In genomic region chr16:30102149-30102915, GRCm38 (mm10) we compare ENCODE assay signal across 12 mouse cellular contexts. TPM values are rescaled to one million over a fixed set of nuclear protein-coding genes. Genes with fewer than 3 reads are reported as not detected.
DNase-seq lines count a peak whose midpoint lies in the region; ATAC-seq lines count a peak whose summit lies in the region.
"Had no signal": no experiment of that assay in that cellular context is flagged by ENCODE, and none has a peak within 500 bp of the region (broad histone marks: within the 10 kb centered on the region; RNA-seq: fewer than 3 reads in every experiment).

No protein-coding gene starts in this region.

- H3K27ac ChIP-seq in heart, embryonic 14.5 days (replicated peaks in 1 of 2; ENCODE audit: control insufficient read depth in 1 of 2, insufficient read depth in 1 of 2, low read depth in 2 of 2, low read length in 2 of 2): peak overlapping the region in 1 of 2 experiments; percentile 19; a peak in 1 of 4 replicates
- no peak overlapping the region for H3K27ac ChIP-seq in lung, embryonic 16.5 days (ENCODE audit: low read length)
- peak overlapping the region; percentile 72 for H3K27ac ChIP-seq in embryonic facial prominence, embryonic 12.5 days
- H3K27ac ChIP-seq in midbrain, embryonic 14.5 days (replicated peaks; ENCODE audit: low read depth, low read length): no peak overlapping the region
- no peak overlapping the region for H3K27ac ChIP-seq in forebrain, embryonic 14.5 days (ENCODE audit: low read depth, low read length)
- H3K27ac ChIP-seq: liver, embryonic 14.5 days had no signal

- no peak overlapping the region for H3K4me3 ChIP-seq in heart, embryonic 14.5 days (ENCODE audit: control insufficient read depth in 1 of 2, insufficient read depth in 1 of 2, low read depth in 1 of 2, low read length in 2 of 2)
- no peak overlapping the region for H3K4me3 ChIP-seq in lung, embryonic 16.5 days (ENCODE audit: low read length)
- no peak overlapping the region for H3K4me3 ChIP-seq in embryonic facial prominence, embryonic 12.5 days
- H3K4me3 ChIP-seq in midbrain, embryonic 14.5 days (replicated peaks; ENCODE audit: low read depth, low read length): no peak overlapping the region
- H3K4me3 ChIP-seq in forebrain, embryonic 14.5 days (ENCODE audit: low read depth, low read length): no peak overlapping the region
- H3K4me3 ChIP-seq: embryonic facial prominence, embryonic 15.5 days had no signal

- peaks cover 2 to 9% of the 10 kb centered on the region in 2 experiments; a peak in 2 of 4 replicates for H3K4me1 ChIP-seq in heart, embryonic 14.5 days (ENCODE audit: control insufficient read depth in 2 of 2, insufficient read depth in 2 of 2, low read length in 2 of 2)
- peaks cover 12% of the 10 kb centered on the region for H3K4me1 ChIP-seq in lung, embryonic 16.5 days (replicated peaks; ENCODE audit: control insufficient read depth, insufficient read depth, low read length)
- peaks cover 20% of the 10 kb centered on the region for H3K4me1 ChIP-seq in embryonic facial prominence, embryonic 12.5 days
- H3K4me1 ChIP-seq in midbrain, embryonic 14.5 days (ENCODE audit: control insufficient read depth, insufficient read depth, low read length): peaks cover 9% of the 10 kb centered on the region
- H3K4me1 ChIP-seq in forebrain, embryonic 14.5 days (ENCODE audit: control insufficient read depth, insufficient read depth, low read length): peaks cover 4% of the 10 kb centered on the region; the same call in 1 of the 2 replicates

- 0 out of 2 replicates have a peak overlapping the region, but pooled peaks have one; percentile 26 for H3K4me2 ChIP-seq in heart, embryonic 14.5 days (ENCODE audit: low read length)
- H3K4me2 ChIP-seq in lung, embryonic 16.5 days (ENCODE audit: low read depth, low read length): peak overlapping the region; percentile 4; the same call in 1 of the 2 replicates
- no peak overlapping the region for H3K4me2 ChIP-seq in embryonic facial prominence, embryonic 12.5 days (replicated peaks)
- H3K4me2 ChIP-seq in midbrain, embryonic 14.5 days (ENCODE audit: low read length): no peak overlapping the region
- no peak overlapping the region for H3K4me2 ChIP-seq in forebrain, embryonic 14.5 days (ENCODE audit: low read length)

- intact Hi-C loops in heart, postnatal 10 days (cut with DNase I): no loop called here

- 22% methylated on average over 10 of the region's 10 CpGs for WGBS in heart, embryonic 14.5 days
- 24% methylated on average over 10 of the region's 10 CpGs for whole genome bisulfite sequencing in lung, embryonic 16.5 days
- 16% methylated on average over 10 of the region's 10 CpGs for WGBS in embryonic facial prominence, embryonic 12.5 days
- 26% methylated on average over 10 of the region's 10 CpGs for WGBS in midbrain, embryonic 14.5 days
- WGBS in forebrain, embryonic 14.5 days: 38% methylated on average over 10 of the region's 10 CpGs

- H3K27me3 ChIP-seq in heart, embryonic 14.5 days (ENCODE audit: control insufficient read depth, insufficient read depth, low read length): no peaks in the 10 kb centered on the region
- no peaks in the 10 kb centered on the region for H3K27me3 ChIP-seq in lung, embryonic 16.5 days (ENCODE audit: control insufficient read depth, insufficient read depth, low read depth, low read length)
- no peaks in the 10 kb centered on the region for H3K27me3 ChIP-seq in embryonic facial prominence, embryonic 12.5 days
- no peaks in the 10 kb centered on the region for H3K27me3 ChIP-seq in midbrain, embryonic 14.5 days (ENCODE audit: control insufficient read depth, insufficient read depth, low read length)
- H3K27me3 ChIP-seq in forebrain, embryonic 14.5 days (replicated peaks; ENCODE audit: control insufficient read depth, insufficient read depth, low read length): no peaks in the 10 kb centered on the region

- no peak for ATAC-seq in heart, embryonic 14.5 days (ENCODE audit: insufficient number of reproducible peaks, insufficient read depth, low FRiP score, low read depth)
- ATAC-seq in lung, embryonic 16.5 days (ENCODE audit: low read depth): peak; percentile 39; the same call in 1 of the 2 replicates
- no peak for ATAC-seq in embryonic facial prominence, embryonic 12.5 days (ENCODE audit: insufficient number of reproducible peaks, insufficient read depth, low FRiP score, low TSS enrichment)
- no peak for ATAC-seq in midbrain, embryonic 14.5 days (ENCODE audit: low FRiP score, low TSS enrichment)
- no peak for ATAC-seq in forebrain, embryonic 14.5 days

- DNase-seq in heart, postnatal 10 days: no peak
- no peak for DNase-seq in lung, postnatal 10 days
- DNase-seq in midbrain, embryonic 14.5 days: peak; percentile 37
- no peak for DNase-seq in forebrain, embryonic 14.5 days (ENCODE audit: low spot score)
- no peak for DNase-seq in adrenal gland, postnatal 4 days (ENCODE audit: low spot score in 2 of 2)
- DNase-seq: gastrocnemius, postnatal 14 days; thymus, postnatal 14 days had no signal

- no peaks in the 10 kb centered on the region for H3K36me3 ChIP-seq in heart, embryonic 14.5 days (ENCODE audit: control insufficient read depth, insufficient read depth, low read length)
- no peaks in the 10 kb centered on the region for H3K36me3 ChIP-seq in lung, embryonic 16.5 days (ENCODE audit: control insufficient read depth, insufficient read depth, low read length)
- H3K36me3 ChIP-seq in embryonic facial prominence, embryonic 12.5 days: no peaks in the 10 kb centered on the region
- no peaks in the 10 kb centered on the region for H3K36me3 ChIP-seq in midbrain, embryonic 14.5 days (ENCODE audit: control insufficient read depth, insufficient read depth, low read length)
- H3K36me3 ChIP-seq in forebrain, embryonic 14.5 days (ENCODE audit: control insufficient read depth, insufficient read depth, low read length): no peaks in the 10 kb centered on the region
- H3K36me3 ChIP-seq: embryonic facial prominence, embryonic 15.5 days had no signal

- H3K9me3 ChIP-seq in heart, embryonic 14.5 days (ENCODE audit: control insufficient read depth, low read length): no peaks in the 10 kb centered on the region
- no peaks in the 10 kb centered on the region for H3K9me3 ChIP-seq in lung, embryonic 16.5 days (ENCODE audit: control insufficient read depth, low read length)
- H3K9me3 ChIP-seq in embryonic facial prominence, embryonic 12.5 days: no peaks in the 10 kb centered on the region
- no peaks in the 10 kb centered on the region for H3K9me3 ChIP-seq in midbrain, embryonic 14.5 days (ENCODE audit: control insufficient read depth, low read length)
- no peaks in the 10 kb centered on the region for H3K9me3 ChIP-seq in forebrain, embryonic 14.5 days (replicated peaks; ENCODE audit: control insufficient read depth, low read length)
- H3K9me3 ChIP-seq: embryonic facial prominence, embryonic 15.5 days had no signal

- no peak overlapping the region for H3K9ac ChIP-seq in heart, embryonic 14.5 days (ENCODE audit: low read length)
- no peak overlapping the region for H3K9ac ChIP-seq in lung, embryonic 16.5 days (ENCODE audit: low read length)
- H3K9ac ChIP-seq in embryonic facial prominence, embryonic 12.5 days: 0 out of 2 replicates have a peak overlapping the region, but pooled peaks have one; percentile 3
- no peak overlapping the region for H3K9ac ChIP-seq in midbrain, embryonic 14.5 days (replicated peaks; ENCODE audit: low read length)
- H3K9ac ChIP-seq in forebrain, embryonic 14.5 days (ENCODE audit: low read length): no peak overlapping the region
- H3K9ac ChIP-seq: embryonic facial prominence, embryonic 15.5 days; liver, embryonic 14.5 days had no signal

RNA-seq across cellular contexts. Expression of gene Hes1, which starts 38.1 kb away (rescaled TPM):
- polyA plus RNA-seq in heart, embryonic 14.5 days (2014; fragmentation: Nextera tagmentation; extraction: Ambion mirVana): 23.1 and 25.4 TPM in 2 replicates
- total RNA-seq in heart, postnatal 10 days (2021): 10 to 100 TPM; 49.0 to 58.4 TPM
- 37.1 and 40.7 TPM in 2 replicates for polyA plus RNA-seq in lung, embryonic 16.5 days (2015; fragmentation: Nextera tagmentation; extraction: Ambion mirVana)
- 64.0 and 65.2 TPM in 2 replicates for polyA plus RNA-seq in embryonic facial prominence, embryonic 12.5 days (2016; fragmentation: Nextera tagmentation; extraction: Ambion mirVana)
- 11.3 and 12.7 TPM in 2 replicates for polyA plus RNA-seq in midbrain, embryonic 14.5 days (2014; fragmentation: Nextera tagmentation; extraction: Ambion mirVana)
- 15.2 and 20.5 TPM in 2 replicates for polyA plus RNA-seq in forebrain, embryonic 14.5 days (2014; fragmentation: Nextera tagmentation; extraction: Ambion mirVana)
- total RNA-seq in adrenal gland, postnatal 4 days (2021): 10 to 100 TPM; 31.4 to 39.1 TPM

Comparison
In these comparisons a context has a peak if more than half of its experiments do, and no peak if none do; other contexts are left out.
1. H3K4me2 ChIP-seq: peak in heart, embryonic 14.5 days (single experiment) and lung, embryonic 16.5 days (single experiment); none in embryonic facial prominence, embryonic 12.5 days (single experiment), midbrain, embryonic 14.5 days (single experiment) and forebrain, embryonic 14.5 days (single experiment).